In genomic region chr10:99459823-99460361, GRCm38 (mm10) we compare ENCODE assay signal across 8 mouse cellular contexts.
A peak's percentile ranks its signal among the peaks of the same experiment; 100 is the strongest.
DNase-seq lines count a peak whose midpoint lies in the region; ATAC-seq and TF ChIP-seq lines count a peak whose summit lies in the region.

No protein-coding gene starts in this region.

- H3K36me3 ChIP-seq in testis, adult 2 months (ENCODE audit: control insufficient read depth, insufficient read depth, low read length): no peaks in the 10 kb centered on the region

- no peak overlapping the region for H3K4me3 ChIP-seq in testis, adult 2 months (ENCODE audit: control insufficient read depth, low read depth, low read length)

- no peak overlapping the region for H3K27ac ChIP-seq in testis, adult 2 months (ENCODE audit: control insufficient read depth, insufficient read depth, low read depth, low read length)

- TF ChIP-seq CTCF in testis, adult 2 months (IDR thresholded peaks at IDR 0.05; ENCODE audit: control insufficient read depth, insufficient read depth, insufficient replicate concordance, low read depth, low read length): 0 out of 2 replicates have a peak, but pooled peaks have one; percentile 14

- peaks cover 2% of the 10 kb centered on the region; the same call in 1 of the 2 replicates for H3K4me1 ChIP-seq in testis, adult 2 months (ENCODE audit: control insufficient read depth, insufficient read depth, low read length)

- H3K27me3 ChIP-seq in testis, adult 2 months (ENCODE audit: control insufficient read depth, insufficient read depth, low read length): no peaks in the 10 kb centered on the region

- peak; percentile 70 for ATAC-seq in megakaryocyte-erythroid progenitor cell, adult 5-6 weeks (replicated peaks; ENCODE audit: low FRiP score, low TSS enrichment, poor library complexity, severe bottlenecking)

- peak; percentile 63 for DNase-seq in adrenal gland, adult 2 months
- no peak for DNase-seq in adrenal gland, postnatal 25 days
- no peak for DNase-seq in testis, postnatal 10 days (ENCODE audit: low spot score)
- peak; percentile 53 to 69 for DNase-seq in heart, adult 9 months (ENCODE audit: low spot score in 2 of 2)
- peak; percentile 24 for DNase-seq in kidney, postnatal 10 days
- DNase-seq in thymus, postnatal 4 days: peak; percentile 52

- no peak for TF ChIP-seq POLR2A in testis, adult 2 months (IDR thresholded peaks at IDR 0.05; ENCODE audit: control insufficient read depth, low read depth, low read length)

Comparison
In these comparisons a context has a peak if more than half of its experiments do, and no peak if none do; other contexts are left out.
1. DNase-seq: peak in adrenal gland, adult 2 months (single experiment), heart, adult 9 months (2 of 2), kidney, postnatal 10 days (single experiment) and thymus, postnatal 4 days (single experiment); none in adrenal gland, postnatal 25 days (single experiment) and testis, postnatal 10 days (single experiment).